Mouse (Mus musculus) MEL (cell line): Measurements from ENCODE around the gene Narf. TPM values are rescaled to one million over a fixed set of nuclear protein-coding genes. Genes with fewer than 3 reads are reported as not detected.

Experiments
- DNase-seq: peaks from one replicate; pipeline ENCODE4 v3.0.0; 2011; ENCODE audit warnings: low read depth, low spot score
- H3K27ac ChIP-seq: 2 replicates; pipeline ENCODE4 v1.5.1; 2012; ENCODE audit warnings: low read depth, mild to moderate bottlenecking, control low read depth, low read length, moderate library complexity; ENCODE audit not compliant: control insufficient read depth
- H3K27me3 ChIP-seq, 2 experiments: fragments of 150-350 bp in 1 of 2; sonication (generic) in 1 of 2; 2 replicates each; pipeline ENCODE4 v1.6.1; 2012; ENCODE audit warnings: low read length in 2 of 2, mild to moderate bottlenecking in 2 of 2, improper control_type of control experiment in 1 of 2, moderate library complexity in 1 of 2; ENCODE audit not compliant: insufficient read depth in 2 of 2, control insufficient read depth in 1 of 2
- H3K36me3 ChIP-seq, 2 experiments: 2 replicates each; pipeline ENCODE4 v1.6.1; 2012 to 2014; ENCODE audit warnings: low read length in 2 of 2, improper control_type of control experiment in 1 of 2, inconsistent platforms in 1 of 2, mild to moderate bottlenecking in 1 of 2; ENCODE audit not compliant: insufficient read depth in 2 of 2, control insufficient read depth in 1 of 2
- H3K4me1 ChIP-seq, 2 experiments: fragments of 150-350 bp in 1 of 2; sonication (generic) in 1 of 2; 2 replicates each; pipeline ENCODE4 v1.6.1; 2012; ENCODE audit warnings: low read length in 2 of 2, improper control_type of control experiment in 1 of 2, mild to moderate bottlenecking in 1 of 2; ENCODE audit not compliant: insufficient read depth in 2 of 2, control insufficient read depth in 1 of 2
- H3K4me3 ChIP-seq, 2 experiments: fragments of 150-350 bp in 1 of 2; sonication (generic) in 1 of 2; 2 replicates each; pipeline ENCODE4 v1.5.1; 2012; ENCODE audit warnings: low read depth in 2 of 2, low read length in 2 of 2, mild to moderate bottlenecking in 2 of 2, moderate library complexity in 2 of 2, control low read depth in 1 of 2, improper control_type of control experiment in 1 of 2; ENCODE audit not compliant: control insufficient read depth in 1 of 2, insufficient read depth in 1 of 2
- H3K79me2 ChIP-seq: 2 replicates; pipeline ENCODE4 v1.6.1; 2012; ENCODE audit warnings: mild to moderate bottlenecking, low read length, moderate library complexity; ENCODE audit not compliant: control insufficient read depth, poor library complexity, insufficient read depth
- H3K9ac ChIP-seq: 2 replicates; pipeline ENCODE4 v1.6.1; 2012; ENCODE audit warnings: low read depth, mild to moderate bottlenecking, control low read depth, low read length, moderate library complexity; ENCODE audit not compliant: control insufficient read depth, poor library complexity, severe bottlenecking
- H3K9me3 ChIP-seq: fragments of 150-350 bp; sonication (generic); replicated peaks from 2 replicates; pipeline ENCODE4 v1.6.1; 2012; ENCODE audit warnings: mild to moderate bottlenecking, low read length, improper control_type of control experiment, moderate library complexity; ENCODE audit not compliant: insufficient read depth
- CTCF ChIP-seq, 3 experiments: IDR thresholded peaks in 2 of 3; conservative IDR thresholded peaks in 1 of 3; 2 replicates each; pipeline ENCODE4 v1.5.1; 2011 to 2012; ENCODE audit warnings: low read length in 3 of 3, low read depth in 2 of 3, mild to moderate bottlenecking in 2 of 3, improper control_type of control experiment in 1 of 3, inconsistent platforms in 1 of 3, mixed read lengths in 1 of 3, moderate library complexity in 1 of 3; ENCODE audit not compliant: control insufficient read depth in 1 of 3, insufficient read depth in 1 of 3, poor library complexity in 1 of 3, severe bottlenecking in 1 of 3
- E2F4 ChIP-seq: IDR thresholded peaks from 2 replicates; pipeline ENCODE4 v1.6.1; 2011; ENCODE audit warnings: low read depth, low read length, improper control_type of control experiment, borderline replicate concordance
- ELF1 ChIP-seq: IDR thresholded peaks from 2 replicates; pipeline ENCODE4 v1.6.1; 2014; ENCODE audit warnings: low read depth, mild to moderate bottlenecking, inconsistent platforms, low read length, improper control_type of control experiment, moderate library complexity
- GATA1 ChIP-seq: IDR thresholded peaks from 2 replicates; pipeline ENCODE4 v1.6.1; 2011; ENCODE audit warnings: low read depth, low read length, improper control_type of control experiment
- JUND ChIP-seq: IDR thresholded peaks from 2 replicates; pipeline ENCODE4 v1.6.1; 2011; ENCODE audit warnings: low read depth, mild to moderate bottlenecking, improper control_type of control experiment, low read length
- KAT2A ChIP-seq: conservative IDR thresholded peaks from 2 replicates; pipeline ENCODE4 v1.6.1; 2012; ENCODE audit warnings: low read depth, low read length, improper control_type of control experiment, inconsistent platforms
- MXI1 ChIP-seq: IDR thresholded peaks from 2 replicates; pipeline ENCODE4 v1.6.1; 2011; ENCODE audit warnings: mild to moderate bottlenecking, low read depth, low read length, improper control_type of control experiment
- MYB ChIP-seq: IDR thresholded peaks from 2 replicates; pipeline ENCODE4 v1.6.1; 2011; ENCODE audit warnings: mild to moderate bottlenecking, low read depth, low read length, improper control_type of control experiment
- NELFE ChIP-seq: IDR thresholded peaks from 2 replicates; pipeline ENCODE4 v1.6.1; 2011; ENCODE audit warnings: low read depth, low read length, improper control_type of control experiment
- POLR2AphosphoS5 ChIP-seq: IDR thresholded peaks from 2 replicates; pipeline ENCODE4 v1.6.1; 2012; ENCODE audit warnings: low read depth, borderline replicate concordance, mild to moderate bottlenecking, inconsistent platforms, low read length, moderate library complexity, mixed read lengths
- SIN3A ChIP-seq: IDR thresholded peaks from 2 replicates; pipeline ENCODE4 v1.6.1; 2012; ENCODE audit warnings: low read length, improper control_type of control experiment, inconsistent platforms
- SMC3 ChIP-seq: IDR thresholded peaks from 2 replicates; pipeline ENCODE4 v1.6.1; 2011; ENCODE audit warnings: low read depth, low read length, improper control_type of control experiment
- TCF12 ChIP-seq: IDR thresholded peaks from 2 replicates; pipeline ENCODE4 v1.6.1; 2014; ENCODE audit warnings: low read depth, mild to moderate bottlenecking, inconsistent platforms, low read length, improper control_type of control experiment, moderate library complexity
- USF1 ChIP-seq: IDR thresholded peaks from 2 replicates; pipeline ENCODE4 v1.6.1; 2014; ENCODE audit warnings: low read depth, mild to moderate bottlenecking, inconsistent platforms, low read length, improper control_type of control experiment, moderate library complexity
- ZC3H11A ChIP-seq: IDR thresholded peaks from 2 replicates; pipeline ENCODE4 v1.6.1; 2012; ENCODE audit warnings: low read depth, mild to moderate bottlenecking, inconsistent platforms, low read length, improper control_type of control experiment
- ZKSCAN1 ChIP-seq: IDR thresholded peaks from 2 replicates; pipeline ENCODE4 v1.6.1; 2012; ENCODE audit warnings: low read depth, mild to moderate bottlenecking, inconsistent platforms, low read length, improper control_type of control experiment, moderate library complexity
- polyA plus RNA-seq, 2 experiments: library from polyadenylated mRNA; stranded (reverse) in 1 of 2; unstranded in 1 of 2; fragments of >175 nt in 1 of 2; fragments of >200 nt in 1 of 2; gene quantifications; 2 replicates each; pipeline versions ENCODE4 v1.2.1 to v1.2.4; 2012; ENCODE audit warnings: low replicate concordance in 2 of 2, low read depth in 1 of 2; ENCODE audit not compliant: insufficient read length in 2 of 2, insufficient read depth in 1 of 2, missing spikeins in 1 of 2
- total RNA-seq: library from RNA; depleted of rRNA; stranded (reverse); fragments of 300-350 nt; gene quantifications from 2 replicates; pipeline ENCODE4 v1.2.3, GENCODE M21; 2012; rRNA removed

Narf gene
- total and polyA plus RNA-seq, 3 experiments = 31.9 to 44.9 TPM; not detected in 1

- Histone ChIP-seq H3K4me1 (peaks cover 0 to 1% of the 10 kb centered on the region in 2 experiments; a peak in 1 of 4 replicates), H3K9ac (no peak overlapping the region), H3K27me3 (no peaks in the 10 kb centered on the region), H3K9me3 (no peaks in the 10 kb centered on the region), H3K27ac (no peak overlapping the region)
- no peak for DNase-seq
- no peak for TF ChIP-seq SIN3A
- no peak for TF ChIP-seq SMC3
- TF ChIP-seq ZKSCAN1 = no peak
- no peak for TF ChIP-seq KAT2A
- TF ChIP-seq POLR2AphosphoS5 = no peak
- TF ChIP-seq USF1 = no peak
- no peak for TF ChIP-seq GATA1
- no peak for TF ChIP-seq ZC3H11A
- TF ChIP-seq MYB = no peak
- TF ChIP-seq TCF12 = no peak
- no peak for TF ChIP-seq JUND
- TF ChIP-seq E2F4 = no peak
- no peak for TF ChIP-seq CTCF (IDR thresholded peaks at IDR 0.05 in 2 of 3, conservative IDR thresholded peaks at IDR 0.05 in 1 of 3; ENCODE audit: control insufficient read depth in 1 of 3, insufficient read depth in 1 of 3, low read depth in 2 of 3, low read length in 3 of 3, poor library complexity in 1 of 3, severe bottlenecking in 1 of 3)
- TF ChIP-seq NELFE = no peak
- no peak for TF ChIP-seq MXI1
- no peak for TF ChIP-seq ELF1
- TF ChIP-seq, all 39 proteins: peak for 0
- H3K79me2 ChIP-seq = no peaks in the 10 kb centered on the region
- H3K4me3 ChIP-seq = no peak overlapping the region
- peaks cover 0 to 31% of the 10 kb centered on the region in 2 experiments; a peak in 2 of 4 replicates for H3K36me3 ChIP-seq
Observed at GRCm38 (mm10) chr11:121305371-121305770, 68.3 kb downstream of the Narf start.

Other genes starting within 250 kb of the Narf start
- 81.3 and 83.2 TPM in 2 replicates for gene Csnk1d, start 245.9 kb upstream of the Narf start, total RNA-seq
- gene Csnk1d, start 245.9 kb upstream of the Narf start, polyA plus RNA-seq = 100 to 1,000 TPM; 121 to 329 TPM
- 0.39 and 0.58 TPM in 2 replicates for gene Cd7, start 197.8 kb upstream of the Narf start, total RNA-seq
- under 1 TPM in 1 of 2 experiments, not detected in 1; 0.33 TPM for gene Cd7, start 197.8 kb upstream of the Narf start, polyA plus RNA-seq
- gene Sectm1b, start 173.7 kb upstream of the Narf start, total RNA-seq = not detected in 2 replicates
- under 1 TPM in 1 of 2 experiments, not detected in 1; 0.14 TPM for gene Sectm1b, start 173.7 kb upstream of the Narf start, polyA plus RNA-seq
- 19.8 and 22.0 TPM in 2 replicates for gene Sectm1a, start 156.0 kb upstream of the Narf start, total RNA-seq
- gene Sectm1a, start 156.0 kb upstream of the Narf start, polyA plus RNA-seq = 10 to 100 TPM in 1 of 2 experiments, not detected in 1; 22.3 TPM
- gene Tex19.2, start 118.6 kb upstream of the Narf start, total RNA-seq = 44.7 and 45.7 TPM in 2 replicates
- 10 to 100 TPM in 1 of 2 experiments, not detected in 1; 34.5 TPM for gene Tex19.2, start 118.6 kb upstream of the Narf start, polyA plus RNA-seq
- 0.19 and 0.62 TPM in 2 replicates for gene Tex19.1, start 91.1 kb upstream of the Narf start, total RNA-seq
- gene Tex19.1, start 91.1 kb upstream of the Narf start, polyA plus RNA-seq = under 1 TPM in 1 of 2 experiments, not detected in 1; 0.10 TPM
- gene Uts2r, start 77.0 kb upstream of the Narf start, total RNA-seq = not detected in 2 replicates
- gene Uts2r, start 77.0 kb upstream of the Narf start, polyA plus RNA-seq = not detected
- gene Hexdc, start 32.8 kb upstream of the Narf start, total RNA-seq = 6.4 and 7.1 TPM in 2 replicates
- gene Hexdc, start 32.8 kb upstream of the Narf start, polyA plus RNA-seq = 1 to 10 TPM in 1 of 2 experiments, not detected in 1; 9.0 TPM
- gene Ogfod3, start 32.5 kb upstream of the Narf start, total RNA-seq = 10.1 and 12.7 TPM in 2 replicates
- gene Ogfod3, start 32.5 kb upstream of the Narf start, polyA plus RNA-seq = 10 to 100 TPM in 1 of 2 experiments, not detected in 1; 12.3 TPM
- gene Cybc1, start 7.9 kb upstream of the Narf start, total RNA-seq = 42.5 and 46.1 TPM in 2 replicates
- gene Cybc1, start 7.9 kb upstream of the Narf start, polyA plus RNA-seq = 10 to 100 TPM in 1 of 2 experiments, not detected in 1; 43.6 TPM
- 59.6 and 64.5 TPM in 2 replicates for gene Foxk2, start 22.7 kb downstream of the Narf start, total RNA-seq
- gene Foxk2, start 22.7 kb downstream of the Narf start, polyA plus RNA-seq = 100 to 1,000 TPM in 1 of 2 experiments, 10 to 100 TPM in 1; 68.0 to 317 TPM
- 41.5 and 41.9 TPM in 2 replicates for gene Wdr45b, start 117.2 kb downstream of the Narf start, total RNA-seq
- 10 to 100 TPM in 1 of 2 experiments, not detected in 1; 39.3 TPM for gene Wdr45b, start 117.2 kb downstream of the Narf start, polyA plus RNA-seq
- gene Rab40b, start 151.0 kb downstream of the Narf start, total RNA-seq = 0.23 and 0.39 TPM in 2 replicates
- gene Rab40b, start 151.0 kb downstream of the Narf start, polyA plus RNA-seq = not detected
- gene Fn3krp, start 184.1 kb downstream of the Narf start, total RNA-seq = 22.5 and 25.9 TPM in 2 replicates
- gene Fn3krp, start 184.1 kb downstream of the Narf start, polyA plus RNA-seq = 10 to 100 TPM in 1 of 2 experiments, 1 to 10 TPM in 1; 6.8 to 77.1 TPM
- gene Fn3k, start 197.7 kb downstream of the Narf start, total RNA-seq = 0.27 TPM in 1 of 2 replicates, not detected in the other
- gene Fn3k, start 197.7 kb downstream of the Narf start, polyA plus RNA-seq = under 1 TPM in 1 of 2 experiments, not detected in 1; 0.07 TPM
- gene Tbcd, start 214.7 kb downstream of the Narf start, total RNA-seq = 65.3 and 72.3 TPM in 2 replicates
- gene Tbcd, start 214.7 kb downstream of the Narf start, polyA plus RNA-seq = 10 to 100 TPM in 1 of 2 experiments, not detected in 1; 50.0 TPM